Comparison of ENCODE assay signal across 8 mouse cellular contexts in genomic region chr1:43934416-43934810, GRCm38 (mm10). TPM values are rescaled to one million over a fixed set of nuclear protein-coding genes. Genes with fewer than 3 reads are reported as not detected.
DNase-seq lines count a peak whose midpoint lies in the region; ATAC-seq and TF ChIP-seq lines count a peak whose summit lies in the region.

No protein-coding gene starts in this region.

- WGBS in kidney, embryonic 16.5 days, result 1% methylated on average over 17 of the region's 17 CpGs
- 2% methylated on average over 17 of the region's 17 CpGs for WGBS in hindbrain, embryonic 14.5 days
- WGBS in midbrain, embryonic 16.5 days, result 3% methylated on average over 17 of the region's 17 CpGs

- peak overlapping the region; percentile 54 for H3K4me2 ChIP-seq in kidney, embryonic 16.5 days (replicated peaks; ENCODE audit: low read depth, low read length)
- H3K4me2 ChIP-seq in hindbrain, embryonic 14.5 days (replicated peaks), result peak overlapping the region; percentile 78
- H3K4me2 ChIP-seq in midbrain, embryonic 16.5 days (ENCODE audit: low read length), result peak overlapping the region; percentile 72

- no peaks in the 10 kb centered on the region for H3K27me3 ChIP-seq in kidney, embryonic 16.5 days (ENCODE audit: insufficient read depth, low read length)
- no peaks in the 10 kb centered on the region for H3K27me3 ChIP-seq in hindbrain, embryonic 14.5 days (ENCODE audit: control insufficient read depth, insufficient read depth, low read length)
- no peaks in the 10 kb centered on the region for H3K27me3 ChIP-seq in midbrain, embryonic 16.5 days (ENCODE audit: control insufficient read depth, insufficient read depth, low read depth, low read length)

- H3K27ac ChIP-seq in kidney, embryonic 16.5 days (ENCODE audit: low read length), result peak overlapping the region; percentile 99
- H3K27ac ChIP-seq in bone marrow macrophage, adult 2 months (ENCODE audit: insufficient read depth, low read depth, low read length), result peak overlapping the region; percentile 72
- H3K27ac ChIP-seq in hindbrain, embryonic 14.5 days, result peak overlapping the region; percentile 91
- H3K27ac ChIP-seq in midbrain, embryonic 16.5 days (ENCODE audit: low read length), result peak overlapping the region; percentile 93

- H3K4me3 ChIP-seq in kidney, embryonic 16.5 days (ENCODE audit: low read length), result peak overlapping the region; percentile 100
- H3K4me3 ChIP-seq in bone marrow macrophage, adult 2 months (ENCODE audit: insufficient read depth, low read length), result peak overlapping the region; percentile 65
- H3K4me3 ChIP-seq in hindbrain, embryonic 14.5 days (replicated peaks; ENCODE audit: low read length), result peak overlapping the region; percentile 98
- peak overlapping the region; percentile 100 for H3K4me3 ChIP-seq in midbrain, embryonic 16.5 days (ENCODE audit: low read depth, low read length)

- peak overlapping the region; percentile 99 for H3K9ac ChIP-seq in kidney, embryonic 16.5 days (replicated peaks; ENCODE audit: low read length)
- H3K9ac ChIP-seq in hindbrain, embryonic 14.5 days, result peak overlapping the region; percentile 97
- H3K9ac ChIP-seq in midbrain, embryonic 16.5 days (ENCODE audit: low read depth, low read length), result peak overlapping the region; percentile 99

- no peak for TF ChIP-seq POLR2A in bone marrow macrophage, adult 2 months (IDR thresholded peaks at IDR 0.05; ENCODE audit: borderline replicate concordance, low read depth, low read length)

- no peak for DNase-seq in kidney, adult 11 months
- DNase-seq in hindbrain, embryonic 14.5 days (ENCODE audit: low spot score), result no peak
- no peak for DNase-seq in frontal cortex, postnatal 14 days (ENCODE audit: low spot score in 2 of 2)
- no peak for DNase-seq in gastrocnemius, adult 8-10 months (ENCODE audit: low spot score in 2 of 2)
- DNase-seq in MN1 (ENCODE audit: low spot score), result no peak

- H3K36me3 ChIP-seq in kidney, embryonic 16.5 days (ENCODE audit: insufficient read depth, low read length), result no peaks in the 10 kb centered on the region
- H3K36me3 ChIP-seq in hindbrain, embryonic 14.5 days (replicated peaks; ENCODE audit: control insufficient read depth, insufficient read depth), result no peaks in the 10 kb centered on the region
- H3K36me3 ChIP-seq in midbrain, embryonic 16.5 days (ENCODE audit: control insufficient read depth, insufficient read depth, low read length), result no peaks in the 10 kb centered on the region

- TF ChIP-seq CTCF in bone marrow macrophage, adult 2 months (IDR thresholded peaks at IDR 0.05; ENCODE audit: low read depth, low read length), result no peak

- no peak for ATAC-seq in kidney, embryonic 16.5 days (ENCODE audit: low FRiP score, low TSS enrichment)
- no peak for ATAC-seq in hindbrain, embryonic 14.5 days (ENCODE audit: low FRiP score)
- no peak for ATAC-seq in midbrain, embryonic 16.5 days

- no peaks in the 10 kb centered on the region for H3K9me3 ChIP-seq in kidney, embryonic 16.5 days (ENCODE audit: low read length)
- no peaks in the 10 kb centered on the region for H3K9me3 ChIP-seq in hindbrain, embryonic 14.5 days (ENCODE audit: control insufficient read depth, low read length)
- H3K9me3 ChIP-seq in midbrain, embryonic 16.5 days (replicated peaks; ENCODE audit: control insufficient read depth, low read length, poor library complexity, severe bottlenecking), result no peaks in the 10 kb centered on the region

- peaks cover 16% of the 10 kb centered on the region for H3K4me1 ChIP-seq in kidney, embryonic 16.5 days (ENCODE audit: insufficient read depth, low read length)
- H3K4me1 ChIP-seq in bone marrow macrophage, adult 2 months (ENCODE audit: control insufficient read depth, insufficient read depth, low read length), result peaks cover 8% of the 10 kb centered on the region
- H3K4me1 ChIP-seq in hindbrain, embryonic 14.5 days (replicated peaks; ENCODE audit: control insufficient read depth, insufficient read depth, low read length), result peaks cover 17% of the 10 kb centered on the region
- peaks cover 20% of the 10 kb centered on the region for H3K4me1 ChIP-seq in midbrain, embryonic 16.5 days (ENCODE audit: control insufficient read depth, insufficient read depth, low read length)

RNA-seq across cellular contexts. Expression of gene Tpp2, which starts 1.0 kb away (rescaled TPM):
- polyA plus RNA-seq in kidney, embryonic 16.5 days (2015; fragmentation: Nextera tagmentation; extraction: Ambion mirVana), result 63.7 and 71.3 TPM in 2 replicates
- polyA plus RNA-seq in bone marrow macrophage, adult 2 months (2012; ENCODE audit: insufficient read depth, insufficient read length, missing spikeins), result 57.1 and 58.7 TPM in 2 replicates
- 59.1 and 60.5 TPM in 2 replicates for polyA plus RNA-seq in hindbrain, embryonic 14.5 days (2014; fragmentation: Nextera tagmentation; extraction: Ambion mirVana)
- polyA plus RNA-seq in midbrain, embryonic 16.5 days (2015; fragmentation: Nextera tagmentation; extraction: Ambion mirVana), result 58.2 and 59.0 TPM in 2 replicates
- total RNA-seq in gastrocnemius, adult 8-10 months (2022), result 10 to 100 TPM; 32.0 to 38.6 (median 33.0) TPM
